Mouse (Mus musculus): ENCODE data around the gene Psmc1. TPM values are rescaled to one million over a fixed set of nuclear protein-coding genes. Genes with fewer than 3 reads are reported as not detected.

The Psmc1 gene
- polyA plus RNA-seq (2016; fragmentation: Nextera tagmentation; extraction: Ambion mirVana) = 308 and 324 TPM in 2 replicates

- Histone ChIP-seq H3K27me3 (no peaks in the 10 kb centered on the region), H3K4me1 (peaks cover 11% of the 10 kb centered on the region), H3K36me3 (peaks cover 20% of the 10 kb centered on the region), H3K4me2 (replicated peaks) (peak within 1 kb of the TSS; percentile 75), H3K4me3 (peak within 1 kb of the TSS; percentile 63), H3K9me3 (replicated peaks) (no peaks in the 10 kb centered on the region), H3K27ac (peak within 1 kb of the TSS; percentile 89), H3K9ac (peak within 1 kb of the TSS; percentile 95)
- under 1% methylated on average over 58 of the region's 58 CpGs for WGBS
- ATAC-seq (ENCODE audit: low FRiP score) = peak; percentile 82
Measured at GRCm38 (mm10) chr12:100109986-100110696, at the start of gene Psmc1. TSS of gene Psmc1 (plus strand) at chr12:100110154.

- no peaks in the 10 kb centered on the region for H3K36me3 ChIP-seq
- H3K27me3 ChIP-seq = no peaks in the 10 kb centered on the region
- H3K4me2 ChIP-seq (replicated peaks) = no peak overlapping the region
- ATAC-seq (ENCODE audit: low FRiP score) = no peak
- H3K9ac ChIP-seq = no peak overlapping the region
- WGBS = 87% methylated on average over 10 of the region's 10 CpGs
- no peaks in the 10 kb centered on the region for H3K4me1 ChIP-seq
- no peaks in the 10 kb centered on the region for H3K9me3 ChIP-seq (replicated peaks)
- no peak overlapping the region for H3K27ac ChIP-seq
- no peak overlapping the region for H3K4me3 ChIP-seq
Measured at GRCm38 (mm10) chr12:100061071-100061470, 48.9 kb upstream of the Psmc1 start.

- Histone ChIP-seq H3K4me2 (replicated peaks) (no peak overlapping the region), H3K9me3 (replicated peaks) (no peaks in the 10 kb centered on the region), H3K9ac (no peak overlapping the region), H3K4me1 (no peaks in the 10 kb centered on the region), H3K36me3 (no peaks in the 10 kb centered on the region), H3K27me3 (no peaks in the 10 kb centered on the region), H3K4me3 (no peak overlapping the region), H3K27ac (no peak overlapping the region)
- ATAC-seq (ENCODE audit: low FRiP score) = no peak
Measured at GRCm38 (mm10) chr12:100061826-100062225, 48.1 kb upstream of the Psmc1 start.

- no peaks in the 10 kb centered on the region for H3K9me3 ChIP-seq (replicated peaks)
- H3K27me3 ChIP-seq = no peaks in the 10 kb centered on the region
- 75% methylated on average over 3 of the region's 3 CpGs for WGBS
- no peaks in the 10 kb centered on the region for H3K4me1 ChIP-seq
- H3K9ac ChIP-seq = no peak overlapping the region
- no peaks in the 10 kb centered on the region for H3K36me3 ChIP-seq
- no peak overlapping the region for H3K27ac ChIP-seq
- no peak for ATAC-seq (ENCODE audit: low FRiP score)
- H3K4me2 ChIP-seq (replicated peaks) = no peak overlapping the region
- no peak overlapping the region for H3K4me3 ChIP-seq
Measured at GRCm38 (mm10) chr12:100062584-100062983, 47.4 kb upstream of the Psmc1 start.

- 61% methylated on average over 3 of the region's 3 CpGs for WGBS
- no peak for ATAC-seq (ENCODE audit: low FRiP score)
- no peaks in the 10 kb centered on the region for H3K36me3 ChIP-seq
Measured at GRCm38 (mm10) chr12:100065109-100065508, 44.8 kb upstream of the Psmc1 start.

GRCm38 (mm10) chr12:100067477-100067876 is 42.5 kb upstream of the Psmc1 start:
- H3K9ac ChIP-seq = no peak overlapping the region
- H3K4me2 ChIP-seq (replicated peaks) = no peak overlapping the region
- WGBS = 94% methylated on average over 5 of the region's 5 CpGs
- H3K9me3 ChIP-seq (replicated peaks) = no peaks in the 10 kb centered on the region
- H3K36me3 ChIP-seq = no peaks in the 10 kb centered on the region
- no peaks in the 10 kb centered on the region for H3K27me3 ChIP-seq
- no peaks in the 10 kb centered on the region for H3K4me1 ChIP-seq
- no peak for ATAC-seq (ENCODE audit: low FRiP score)
- H3K4me3 ChIP-seq = no peak overlapping the region
- no peak overlapping the region for H3K27ac ChIP-seq

More at GRCm38 (mm10) chr12:100065109-100065508, 44.8 kb upstream of the Psmc1 start:
- no peak overlapping the region for H3K4me3 ChIP-seq
- H3K4me1 ChIP-seq = no peaks in the 10 kb centered on the region
- no peak overlapping the region for H3K9ac ChIP-seq
- no peaks in the 10 kb centered on the region for H3K27me3 ChIP-seq
- H3K27ac ChIP-seq = no peak overlapping the region
- H3K4me2 ChIP-seq (replicated peaks) = no peak overlapping the region
- no peaks in the 10 kb centered on the region for H3K9me3 ChIP-seq (replicated peaks)

GRCm38 (mm10) chr12:100073201-100073672 is 36.7 kb upstream of the Psmc1 start:
- no peaks in the 10 kb centered on the region for H3K36me3 ChIP-seq
- no peak overlapping the region for H3K27ac ChIP-seq
- H3K4me2 ChIP-seq (replicated peaks) = no peak overlapping the region
- 42% methylated on average over 4 of the region's 4 CpGs for WGBS
- ATAC-seq (ENCODE audit: low FRiP score) = no peak; the same call in 1 of the 2 replicates
- no peaks in the 10 kb centered on the region for H3K27me3 ChIP-seq
- H3K9me3 ChIP-seq (replicated peaks) = no peaks in the 10 kb centered on the region
- no peak overlapping the region for H3K4me3 ChIP-seq
- no peaks in the 10 kb centered on the region for H3K4me1 ChIP-seq
- H3K9ac ChIP-seq = no peak overlapping the region

GRCm38 (mm10) chr12:100075715-100076114 is 34.2 kb upstream of the Psmc1 start:
- Histone ChIP-seq H3K4me1 (no peaks in the 10 kb centered on the region), H3K9me3 (replicated peaks) (no peaks in the 10 kb centered on the region), H3K36me3 (no peaks in the 10 kb centered on the region), H3K4me2 (replicated peaks) (no peak overlapping the region), H3K27ac (no peak overlapping the region), H3K27me3 (no peaks in the 10 kb centered on the region), H3K9ac (no peak overlapping the region), H3K4me3 (no peak overlapping the region)
- WGBS = 79% methylated on average over 4 of the region's 4 CpGs
- ATAC-seq (ENCODE audit: low FRiP score) = no peak

GRCm38 (mm10) chr12:100079636-100080286 is 30.2 kb upstream of the Psmc1 start:
- no peak for ATAC-seq (ENCODE audit: low FRiP score)
- Histone ChIP-seq H3K4me2 (replicated peaks) (no peak overlapping the region), H3K9me3 (replicated peaks) (no peaks in the 10 kb centered on the region), H3K4me3 (no peak overlapping the region), H3K4me1 (0 out of 2 replicates have a peak, but pooled peaks cover 8% of the 10 kb centered on the region), H3K36me3 (no peaks in the 10 kb centered on the region), H3K27ac (no peak overlapping the region), H3K27me3 (no peaks in the 10 kb centered on the region), H3K9ac (no peak overlapping the region)
- 78% methylated on average over 8 of the region's 8 CpGs for WGBS

GRCm38 (mm10) chr12:100088026-100088425 is 21.9 kb upstream of the Psmc1 start:
- H3K9me3 ChIP-seq (replicated peaks) = no peaks in the 10 kb centered on the region
- H3K27ac ChIP-seq = no peak overlapping the region
- 0 out of 2 replicates have a peak, but pooled peaks cover 8% of the 10 kb centered on the region for H3K4me1 ChIP-seq
- no peak overlapping the region for H3K9ac ChIP-seq
- no peaks in the 10 kb centered on the region for H3K27me3 ChIP-seq
- 88% methylated on average over 3 of the region's 3 CpGs for WGBS
- no peak for ATAC-seq (ENCODE audit: low FRiP score)
- H3K4me2 ChIP-seq (replicated peaks) = no peak overlapping the region
- H3K4me3 ChIP-seq = no peak overlapping the region
- H3K36me3 ChIP-seq = no peaks in the 10 kb centered on the region

- 88% methylated on average over 5 of the region's 5 CpGs for WGBS
- Histone ChIP-seq H3K4me2 (replicated peaks) (no peak overlapping the region), H3K4me3 (no peak overlapping the region), H3K9me3 (replicated peaks) (no peaks in the 10 kb centered on the region), H3K27me3 (no peaks in the 10 kb centered on the region), H3K9ac (no peak overlapping the region), H3K4me1 (0 out of 2 replicates have a peak, but pooled peaks cover 2% of the 10 kb centered on the region), H3K36me3 (no peaks in the 10 kb centered on the region), H3K27ac (no peak overlapping the region)
- ATAC-seq (ENCODE audit: low FRiP score) = no peak
Measured at GRCm38 (mm10) chr12:100089265-100089664, 20.7 kb upstream of the Psmc1 start.

GRCm38 (mm10) chr12:100090750-100091149 is 19.2 kb upstream of the Psmc1 start:
- H3K4me1 ChIP-seq = no peaks in the 10 kb centered on the region
- H3K27me3 ChIP-seq = no peaks in the 10 kb centered on the region
- no peak overlapping the region for H3K27ac ChIP-seq
- no peak for ATAC-seq (ENCODE audit: low FRiP score)
- H3K4me2 ChIP-seq (replicated peaks) = no peak overlapping the region
- H3K4me3 ChIP-seq = no peak overlapping the region
- no peak overlapping the region for H3K9ac ChIP-seq
- no peaks in the 10 kb centered on the region for H3K9me3 ChIP-seq (replicated peaks)
- H3K36me3 ChIP-seq = no peaks in the 10 kb centered on the region
- WGBS = 91% methylated on average over 4 of the region's 4 CpGs
